Mouse (Mus musculus) WW6 (cell line): ENCODE measurements around the gene Cpped1.
A peak's percentile ranks its signal among the peaks of the same experiment; 100 is the strongest.

Experiments used
- DNase-seq: peaks from one replicate; pipeline ENCODE4 v3.0.0-alpha.2; 2013; ENCODE audit warnings: low read depth, low spot score

Cpped1 gene

GRCm38 (mm10) chr16:11909035-11909591 lies at the start of gene Cpped1:
Gene Cpped1 (minus strand): TSS chr16:11909445.
- peak; percentile 73 for DNase-seq

GRCm38 (mm10) chr16:11940477-11940876 lies 31.2 kb upstream of the Cpped1 start:
- DNase-seq: no peak

GRCm38 (mm10) chr16:11910801-11911200 lies 1.6 kb upstream of the Cpped1 start:
- DNase-seq: no peak

GRCm38 (mm10) chr16:11909817-11910216 lies 572 bp upstream of the Cpped1 start:
- DNase-seq: no peak

GRCm38 (mm10) chr16:11908461-11909014 lies 707 bp downstream of the Cpped1 start:
- DNase-seq: no peak

- DNase-seq: no peak
Observed at GRCm38 (mm10) chr16:11907816-11908215, 1.4 kb downstream of the Cpped1 start.

- no peak for DNase-seq
Observed at GRCm38 (mm10) chr16:11906906-11907305, 2.3 kb downstream of the Cpped1 start.

- no peak for DNase-seq
Observed at GRCm38 (mm10) chr16:11905216-11905615, 4.0 kb downstream of the Cpped1 start.

GRCm38 (mm10) chr16:11902007-11902406 lies 7.2 kb downstream of the Cpped1 start:
- DNase-seq: no peak

GRCm38 (mm10) chr16:11900341-11900740 lies 8.9 kb downstream of the Cpped1 start:
- no peak for DNase-seq

- no peak for DNase-seq
Observed at GRCm38 (mm10) chr16:11896411-11896810, 12.8 kb downstream of the Cpped1 start.

- DNase-seq: no peak
Observed at GRCm38 (mm10) chr16:11894877-11895276, 14.4 kb downstream of the Cpped1 start.

GRCm38 (mm10) chr16:11890186-11890585 lies 19.1 kb downstream of the Cpped1 start:
- no peak for DNase-seq

GRCm38 (mm10) chr16:11889741-11890140 lies 19.5 kb downstream of the Cpped1 start:
- no peak for DNase-seq

- DNase-seq: no peak
Observed at GRCm38 (mm10) chr16:11881795-11882194, 27.4 kb downstream of the Cpped1 start.

GRCm38 (mm10) chr16:11880461-11880860 lies 28.8 kb downstream of the Cpped1 start:
- no peak for DNase-seq

GRCm38 (mm10) chr16:11879196-11879595 lies 30.0 kb downstream of the Cpped1 start:
- DNase-seq: no peak

GRCm38 (mm10) chr16:11875227-11875626 lies 34.0 kb downstream of the Cpped1 start:
- DNase-seq: no peak

GRCm38 (mm10) chr16:11873292-11873691 lies 36.0 kb downstream of the Cpped1 start:
- DNase-seq: no peak

GRCm38 (mm10) chr16:11868486-11868885 lies 40.8 kb downstream of the Cpped1 start:
- DNase-seq: no peak

- no peak for DNase-seq
Observed at GRCm38 (mm10) chr16:11852716-11853605, 56.3 kb downstream of the Cpped1 start.

GRCm38 (mm10) chr16:11848990-11849658 lies 60.1 kb downstream of the Cpped1 start:
- no peak for DNase-seq
